Mouse (Mus musculus) limb, embryonic 15.5 days (tissue): ENCODE data around the gene Dnajc24. TPM values are rescaled to one million over a fixed set of nuclear protein-coding genes. Genes with fewer than 3 reads are reported as not detected.

ENCODE experiments used
- ATAC-seq: fragments of 200-750 bp; cut with Nextera tagmentation; 2 replicates; pipeline ENCODE4 v1.8.0; 2017; ENCODE audit warnings: low read depth, moderate TSS enrichment; ENCODE audit not compliant: insufficient number of reproducible peaks, low FRiP score, low TSS enrichment
- H3K27ac ChIP-seq: fragments of 300-500 bp; sonication (generic); 2 replicates; pipeline ENCODE4 v1.5.1; 2015; ENCODE audit warnings: moderate library complexity, mild to moderate bottlenecking, inconsistent platforms
- H3K27me3 ChIP-seq: fragments of 300-500 bp; sonication (generic); 2 replicates; pipeline ENCODE4 v1.6.1; 2015; ENCODE audit warnings: inconsistent platforms
- H3K36me3 ChIP-seq: fragments of 300-500 bp; sonication (generic); 2 replicates; pipeline ENCODE4 v1.6.1; 2015; ENCODE audit warnings: inconsistent platforms
- H3K4me1 ChIP-seq: fragments of 300-500 bp; sonication (generic); 2 replicates; pipeline ENCODE4 v1.6.1; 2015; ENCODE audit warnings: inconsistent platforms
- H3K4me2 ChIP-seq: fragments of 300-500 bp; sonication (generic); 2 replicates; pipeline ENCODE4 v1.6.1; 2015; ENCODE audit warnings: mild to moderate bottlenecking, inconsistent platforms
- H3K4me3 ChIP-seq: fragments of 300-500 bp; sonication (generic); 2 replicates; pipeline ENCODE4 v1.5.1; 2015; ENCODE audit warnings: mild to moderate bottlenecking, inconsistent platforms
- H3K9ac ChIP-seq: fragments of 300-500 bp; sonication (generic); 2 replicates; pipeline ENCODE4 v1.6.1; 2015; ENCODE audit warnings: inconsistent platforms
- H3K9me3 ChIP-seq: fragments of 300-500 bp; sonication (generic); 2 replicates; pipeline ENCODE4 v1.6.1; 2016; ENCODE audit warnings: inconsistent platforms
- WGBS: fragments of 180-500 bp; shearing (Covaris S2); methylation state at CpG from one replicate; pipeline ENCODE4 v1.1.7; 2015; 5-methylcytosine and 5-hydroxymethylcytosine counted together
- polyA plus RNA-seq: library from polyadenylated mRNA; unstranded; fragments of >200 nt; fragmentation: Nextera tagmentation; extraction: Ambion mirVana; gene quantifications from 2 replicates; pipeline ENCODE4 v1.2.1, GENCODE M21; 2015

Dnajc24 gene
- polyA plus RNA-seq = 35.4 and 35.9 TPM in 2 replicates

GRCm38 (mm10) chr2:106002835-106003739 lies at the start of gene Dnajc24:
TSS of gene Dnajc24 (minus strand) at chr2:106003549.
- H3K27me3 ChIP-seq = no peaks in the 10 kb centered on the region
- peak; percentile 87 for ATAC-seq
- H3K27ac ChIP-seq = peak within 1 kb of the TSS; percentile 75
- H3K4me3 ChIP-seq = peak within 1 kb of the TSS; percentile 64
- WGBS = 2% methylated on average over 44 of the region's 44 CpGs
- H3K9me3 ChIP-seq = no peaks in the 10 kb centered on the region
- peaks cover 3% of the 10 kb centered on the region; the same call in 1 of the 2 replicates for H3K4me1 ChIP-seq
- peak within 1 kb of the TSS; percentile 58 for H3K4me2 ChIP-seq
- H3K9ac ChIP-seq = peak within 1 kb of the TSS; percentile 63
- H3K36me3 ChIP-seq = 0 out of 2 replicates have a peak, but pooled peaks cover 3% of the 10 kb centered on the region

GRCm38 (mm10) chr2:106046686-106047085 lies 43.3 kb upstream of the Dnajc24 start:
- H3K27ac ChIP-seq = no peak overlapping the region
- WGBS = 59% methylated on average over 4 of the region's 4 CpGs

GRCm38 (mm10) chr2:106042495-106042894 lies 39.1 kb upstream of the Dnajc24 start:
- Histone ChIP-seq H3K4me2 (no peak overlapping the region), H3K27me3 (no peaks in the 10 kb centered on the region), H3K4me1 (no peaks in the 10 kb centered on the region), H3K4me3 (no peak overlapping the region), H3K9ac (no peak overlapping the region), H3K9me3 (no peaks in the 10 kb centered on the region), H3K36me3 (no peaks in the 10 kb centered on the region), H3K27ac (no peak overlapping the region)
- 86% methylated on average over 7 of the region's 7 CpGs for WGBS
- no peak for ATAC-seq

More at GRCm38 (mm10) chr2:106046686-106047085, 43.3 kb upstream of the Dnajc24 start:
- Histone ChIP-seq H3K4me3 (no peak overlapping the region), H3K9ac (no peak overlapping the region), H3K4me1 (no peaks in the 10 kb centered on the region), H3K4me2 (no peak overlapping the region), H3K9me3 (no peaks in the 10 kb centered on the region), H3K27me3 (no peaks in the 10 kb centered on the region), H3K36me3 (no peaks in the 10 kb centered on the region)
- ATAC-seq = no peak

GRCm38 (mm10) chr2:106041961-106042360 lies 38.6 kb upstream of the Dnajc24 start:
- H3K36me3 ChIP-seq = no peaks in the 10 kb centered on the region
- WGBS = 81% methylated on average over 5 of the region's 5 CpGs
- H3K27me3 ChIP-seq = no peaks in the 10 kb centered on the region
- no peak overlapping the region for H3K9ac ChIP-seq
- ATAC-seq = no peak
- H3K27ac ChIP-seq = no peak overlapping the region
- H3K4me1 ChIP-seq = no peaks in the 10 kb centered on the region
- H3K4me3 ChIP-seq = no peak overlapping the region
- H3K4me2 ChIP-seq = no peak overlapping the region
- no peaks in the 10 kb centered on the region for H3K9me3 ChIP-seq

- 59% methylated on average over 4 of the region's 4 CpGs for WGBS
- H3K9me3 ChIP-seq = no peaks in the 10 kb centered on the region
- H3K4me1 ChIP-seq = no peaks in the 10 kb centered on the region
- H3K36me3 ChIP-seq = no peaks in the 10 kb centered on the region
- no peaks in the 10 kb centered on the region for H3K27me3 ChIP-seq
- H3K4me3 ChIP-seq = no peak overlapping the region
- no peak overlapping the region for H3K27ac ChIP-seq
- no peak overlapping the region for H3K9ac ChIP-seq
- no peak overlapping the region for H3K4me2 ChIP-seq
- ATAC-seq = no peak
Observed at GRCm38 (mm10) chr2:106038286-106038685, 34.9 kb upstream of the Dnajc24 start.

GRCm38 (mm10) chr2:106024895-106025294 lies 21.5 kb upstream of the Dnajc24 start:
- Histone ChIP-seq H3K4me1 (no peaks in the 10 kb centered on the region), H3K36me3 (no peaks in the 10 kb centered on the region), H3K27ac (no peak overlapping the region), H3K4me3 (no peak overlapping the region), H3K4me2 (no peak overlapping the region), H3K27me3 (no peaks in the 10 kb centered on the region), H3K9ac (no peak overlapping the region), H3K9me3 (no peaks in the 10 kb centered on the region)
- no peak for ATAC-seq
- WGBS = 66% methylated on average over 3 of the region's 3 CpGs

GRCm38 (mm10) chr2:106008415-106008814 lies 5.1 kb upstream of the Dnajc24 start:
- H3K4me3 ChIP-seq = no peak overlapping the region
- no peak for ATAC-seq

GRCm38 (mm10) chr2:105987999-105988398 lies 15.3 kb downstream of the Dnajc24 start:
- Histone ChIP-seq H3K36me3 (no peaks in the 10 kb centered on the region), H3K4me3 (no peak overlapping the region), H3K9ac (no peak overlapping the region), H3K27ac (no peak overlapping the region), H3K4me2 (no peak overlapping the region), H3K4me1 (no peaks in the 10 kb centered on the region), H3K9me3 (no peaks in the 10 kb centered on the region), H3K27me3 (no peaks in the 10 kb centered on the region)
- ATAC-seq = no peak
- 13% methylated on average over 2 of the region's 2 CpGs for WGBS

More at GRCm38 (mm10) chr2:106008415-106008814, 5.1 kb upstream of the Dnajc24 start:
- 61% methylated on average over 2 of the region's 2 CpGs for WGBS
- H3K9ac ChIP-seq = no peak overlapping the region
- H3K27ac ChIP-seq = no peak overlapping the region
- H3K36me3 ChIP-seq = no peaks in the 10 kb centered on the region
- H3K9me3 ChIP-seq = no peaks in the 10 kb centered on the region
- H3K4me1 ChIP-seq = no peaks in the 10 kb centered on the region
- H3K27me3 ChIP-seq = no peaks in the 10 kb centered on the region
- no peak overlapping the region for H3K4me2 ChIP-seq

- H3K4me1 ChIP-seq = no peaks in the 10 kb centered on the region
- no peak overlapping the region for H3K27ac ChIP-seq
- no peaks in the 10 kb centered on the region for H3K36me3 ChIP-seq
- 36% methylated on average over 1 of the region's 1 CpGs for WGBS
- H3K27me3 ChIP-seq = no peaks in the 10 kb centered on the region
- ATAC-seq = no peak
- H3K9me3 ChIP-seq = no peaks in the 10 kb centered on the region
- H3K4me2 ChIP-seq = no peak overlapping the region
- H3K9ac ChIP-seq = no peak overlapping the region
- H3K4me3 ChIP-seq = no peak overlapping the region
Observed at GRCm38 (mm10) chr2:105987131-105987530, 16.2 kb downstream of the Dnajc24 start.

- Histone ChIP-seq H3K27me3 (no peaks in the 10 kb centered on the region), H3K9ac (no peak overlapping the region), H3K4me3 (no peak overlapping the region), H3K27ac (no peak overlapping the region), H3K4me2 (no peak overlapping the region), H3K9me3 (no peaks in the 10 kb centered on the region), H3K36me3 (no peaks in the 10 kb centered on the region), H3K4me1 (no peaks in the 10 kb centered on the region)
- ATAC-seq = no peak
- WGBS = 81% methylated on average over 7 of the region's 7 CpGs
Observed at GRCm38 (mm10) chr2:105985206-105985605, 18.1 kb downstream of the Dnajc24 start.

GRCm38 (mm10) chr2:105978065-105978464 lies 25.3 kb downstream of the Dnajc24 start:
- no peak overlapping the region for H3K27ac ChIP-seq
- no peak for ATAC-seq
- H3K4me2 ChIP-seq = no peak overlapping the region
- WGBS = 94% methylated on average over 2 of the region's 2 CpGs
- H3K36me3 ChIP-seq = 0 out of 2 replicates have a peak, but pooled peaks cover 3% of the 10 kb centered on the region
- H3K4me1 ChIP-seq = no peaks in the 10 kb centered on the region
- no peak overlapping the region for H3K9ac ChIP-seq
- no peaks in the 10 kb centered on the region for H3K9me3 ChIP-seq
- H3K4me3 ChIP-seq = no peak overlapping the region
- H3K27me3 ChIP-seq = no peaks in the 10 kb centered on the region

- Histone ChIP-seq H3K27ac (no peak overlapping the region), H3K36me3 (peaks cover 15% of the 10 kb centered on the region), H3K4me3 (no peak overlapping the region), H3K9me3 (no peaks in the 10 kb centered on the region), H3K4me2 (no peak overlapping the region), H3K27me3 (no peaks in the 10 kb centered on the region), H3K9ac (no peak overlapping the region), H3K4me1 (no peaks in the 10 kb centered on the region)
- 20% methylated on average over 2 of the region's 2 CpGs for WGBS
- no peak for ATAC-seq
Observed at GRCm38 (mm10) chr2:105973941-105974340, 29.4 kb downstream of the Dnajc24 start.
